Mouse (Mus musculus) intestine, embryonic 14.5 days (tissue): ENCODE data around the gene Podn. TPM values are rescaled to one million over a fixed set of nuclear protein-coding genes. Genes with fewer than 3 reads are reported as not detected.
"Not testable (repeated sequence)": the region's sequence is repeated elsewhere in the genome, so short reads cannot be mapped to it uniquely, and the experiment has no call there.

Source experiments
- ATAC-seq: fragments of 200-750 bp; cut with Nextera tagmentation; replicated peaks from 2 replicates; pipeline ENCODE4 v1.8.0; 2017; ENCODE audit warnings: low read depth, moderate number of reproducible peaks, moderate TSS enrichment, moderate library complexity; ENCODE audit not compliant: low FRiP score, low TSS enrichment
- DNase-seq: peaks from one replicate; pipeline ENCODE4 v3.0.0-alpha.2; 2018; ENCODE audit warnings: low spot score
- H3K27ac ChIP-seq: fragments of 300-500 bp; sonication (generic); 2 replicates; pipeline ENCODE4 v1.5.1; 2014; ENCODE audit warnings: low read depth, mild to moderate bottlenecking, control low read depth
- H3K27me3 ChIP-seq: fragments of 300-500 bp; sonication (generic); replicated peaks from 2 replicates; pipeline ENCODE4 v1.6.1; 2014; ENCODE audit warnings: low read length, control low read depth; ENCODE audit not compliant: control insufficient read depth, insufficient read depth
- H3K36me3 ChIP-seq: fragments of 300-500 bp; sonication (generic); 2 replicates; pipeline ENCODE4 v1.6.1; 2014; ENCODE audit warnings: low read length, control low read depth; ENCODE audit not compliant: control insufficient read depth, insufficient read depth
- H3K4me1 ChIP-seq: fragments of 300-500 bp; sonication (generic); replicated peaks from 2 replicates; pipeline ENCODE4 v1.6.1; 2014; ENCODE audit warnings: low read length, control low read depth, mixed read lengths; ENCODE audit not compliant: control insufficient read depth, insufficient read depth
- H3K4me2 ChIP-seq: fragments of 300-500 bp; sonication (generic); 2 replicates; pipeline ENCODE4 v1.6.1; 2014; ENCODE audit warnings: low read length
- H3K4me3 ChIP-seq: fragments of 300-500 bp; sonication (generic); 2 replicates; pipeline ENCODE4 v1.5.1; 2014; ENCODE audit warnings: low read depth, low read length, control low read depth, mixed read lengths
- H3K9ac ChIP-seq: fragments of 300-500 bp; sonication (generic); 2 replicates; pipeline ENCODE4 v1.6.1; 2014; ENCODE audit warnings: mild to moderate bottlenecking, low read length
- H3K9me3 ChIP-seq: fragments of 300-500 bp; sonication (generic); 2 replicates; pipeline ENCODE4 v1.6.1; 2016; ENCODE audit warnings: low read length, control low read depth; ENCODE audit not compliant: control insufficient read depth
- WGBS: fragments of 180-500 bp; shearing (Covaris S2); extraction: QIAGEN DNeasy Blood & Tissue Kit; methylation state at CpG from one replicate; pipeline ENCODE4 v1.1.7; 2014; 5-methylcytosine and 5-hydroxymethylcytosine counted together
- polyA plus RNA-seq: library from polyadenylated mRNA; unstranded; fragments of >200 nt; fragmentation: Nextera tagmentation; extraction: Ambion mirVana; gene quantifications from 2 replicates; pipeline ENCODE4 v1.2.1, GENCODE M21; 2014

Gene Podn
- 1.2 and 2.4 TPM in 2 replicates for polyA plus RNA-seq

DNA sequence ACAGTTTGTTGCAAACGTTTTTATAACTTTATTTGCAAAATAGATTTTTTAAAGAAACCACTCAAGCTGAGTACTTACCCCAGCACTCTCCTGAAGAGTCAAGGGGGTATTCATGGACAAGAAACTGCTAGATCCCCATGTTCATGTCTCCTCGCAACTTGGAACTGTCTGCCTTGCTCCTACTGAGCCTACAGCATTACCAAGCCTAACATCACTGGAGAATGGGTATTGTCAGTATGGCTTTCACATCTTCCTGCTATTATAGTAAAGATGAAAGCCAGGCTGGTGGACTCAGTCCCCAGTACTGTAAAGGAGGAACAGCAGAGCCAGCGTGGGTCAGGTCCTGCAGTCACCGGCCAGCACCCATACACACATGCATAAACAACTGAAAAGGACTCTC lies at the start of gene Podn:
Gene Podn (minus strand): TSS at position 101 of the 400 bp plus-strand sequence.
- Histone ChIP-seq H3K9me3 (no peaks in the 10 kb centered on the region), H3K4me3 (no peak within 1 kb of the TSS), H3K9ac (no peak within 1 kb of the TSS), H3K4me2 (no peak within 1 kb of the TSS), H3K27me3 (no peaks in the 10 kb centered on the region), H3K27ac (no peak within 1 kb of the TSS), H3K4me1 (no peaks in the 10 kb centered on the region), H3K36me3 (peaks cover 6% of the 10 kb centered on the region; the same call in 1 of the 2 replicates)
- ATAC-seq (no peak), DNase-seq (no peak)
- WGBS: 82% methylated on average over 4 of the region's 4 CpGs

DNA sequence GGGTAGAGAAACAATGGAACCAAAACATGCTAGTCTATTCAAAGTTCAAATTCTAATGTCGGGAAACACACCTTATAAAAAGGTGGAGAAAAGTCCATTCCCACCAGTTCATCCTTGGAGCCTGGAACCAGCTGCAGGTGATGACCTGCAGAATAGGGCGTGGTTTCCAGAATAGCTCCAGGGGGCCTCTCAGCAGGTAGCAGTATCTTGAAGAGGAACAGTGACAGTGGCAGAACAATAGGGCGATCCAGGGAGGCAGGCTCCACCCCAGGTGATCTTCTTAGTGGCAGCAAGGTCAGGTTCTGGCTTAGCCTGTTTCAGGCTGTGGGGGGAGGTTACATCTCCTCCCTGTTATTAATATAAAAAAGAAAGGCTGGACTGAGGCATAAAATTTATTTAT lies 49.3 kb upstream of the Podn start:
- not testable (repeated sequence) for H3K36me3 ChIP-seq, H3K27ac ChIP-seq, H3K27me3 ChIP-seq, H3K4me1 ChIP-seq, H3K9ac ChIP-seq, H3K4me3 ChIP-seq, ATAC-seq, H3K9me3 ChIP-seq, H3K4me2 ChIP-seq, DNase-seq
- 43% methylated on average over 3 of the region's 3 CpGs for WGBS

DNA sequence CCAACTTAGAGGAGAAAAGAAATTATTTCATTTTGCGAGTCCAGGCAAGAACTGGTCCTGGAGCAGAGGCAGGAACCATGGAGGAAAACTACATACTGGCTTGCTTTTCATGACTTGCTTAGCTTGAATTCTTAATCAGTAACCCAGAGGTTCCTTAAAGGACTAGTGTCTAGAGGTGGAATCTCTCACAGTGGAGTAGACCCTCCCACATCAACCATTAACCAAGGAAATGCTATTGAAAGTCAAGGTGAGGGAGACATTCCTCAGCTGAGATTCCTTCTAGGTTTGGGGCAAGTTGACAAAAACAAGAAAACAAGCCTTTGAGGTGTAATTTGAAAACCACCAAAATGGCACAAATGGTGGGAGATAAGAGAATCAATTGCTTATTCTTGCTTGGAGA lies 48.6 kb upstream of the Podn start, which contains the start of gene Scp2:
Gene Scp2 (minus strand): TSS at position 119 of the 400 bp plus-strand sequence.
- no peaks in the 10 kb centered on the region for H3K36me3 ChIP-seq
- H3K27ac ChIP-seq: no peak within 1 kb of the TSS
- DNase-seq (no peak), ATAC-seq (no peak)
- no peaks in the 10 kb centered on the region for H3K27me3 ChIP-seq
- H3K9me3 ChIP-seq: peaks cover 3% of the 10 kb centered on the region; the same call in 1 of the 2 replicates
- H3K4me3 ChIP-seq: no peak within 1 kb of the TSS
- no peaks in the 10 kb centered on the region for H3K4me1 ChIP-seq
- 72% methylated on average over 1 of the region's 1 CpGs for WGBS
- H3K9ac ChIP-seq: no peak within 1 kb of the TSS
- no peak within 1 kb of the TSS for H3K4me2 ChIP-seq

DNA sequence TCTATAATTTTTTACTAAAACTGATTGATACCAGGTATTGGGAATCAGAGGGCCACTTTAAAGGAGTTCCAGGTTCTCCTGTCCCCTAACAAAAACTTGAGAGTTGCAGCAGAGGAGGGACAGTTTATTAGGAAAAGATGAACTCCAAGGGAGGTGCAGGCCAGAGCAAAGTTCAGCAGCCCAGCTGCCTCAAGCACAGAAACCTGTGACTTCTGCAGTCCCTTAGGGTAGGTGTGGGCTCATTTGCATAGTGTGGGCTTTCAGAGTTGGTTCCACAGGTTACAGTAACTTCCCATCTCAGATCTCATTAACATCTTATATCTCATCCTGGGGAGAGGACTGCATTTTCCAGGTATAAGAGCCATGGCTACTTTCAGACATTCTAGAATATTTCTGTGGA lies 47.5 kb upstream of the Podn start:
- Histone ChIP-seq H3K4me1 (no peaks in the 10 kb centered on the region), H3K4me2 (no peak overlapping the region), H3K36me3 (no peaks in the 10 kb centered on the region), H3K4me3 (no peak overlapping the region), H3K9me3 (peaks cover 3% of the 10 kb centered on the region; the same call in 1 of the 2 replicates), H3K9ac (no peak overlapping the region), H3K27ac (no peak overlapping the region), H3K27me3 (no peaks in the 10 kb centered on the region)
- DNase-seq: no peak
- ATAC-seq: no peak

DNA sequence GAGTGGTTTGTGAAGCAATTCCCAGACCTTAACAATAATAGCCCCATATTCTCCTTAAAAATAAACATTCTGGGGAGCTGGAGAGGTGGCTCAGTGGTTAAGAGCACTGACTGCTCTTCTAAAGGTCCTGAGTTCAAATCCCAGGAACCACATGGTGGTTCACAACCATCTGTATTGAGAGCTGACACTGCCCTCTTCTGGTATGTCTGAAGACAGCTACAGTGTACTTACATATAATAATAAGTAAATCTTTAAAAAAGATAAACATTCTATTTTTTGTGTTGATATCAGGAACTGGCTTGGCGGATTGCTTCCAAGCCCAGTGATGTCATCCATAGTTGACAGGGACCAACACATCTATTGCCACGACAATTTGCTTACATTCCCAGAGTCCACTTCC lies 46.9 kb upstream of the Podn start:
- H3K4me2 ChIP-seq, H3K9ac ChIP-seq, H3K9me3 ChIP-seq, H3K27ac ChIP-seq, ATAC-seq, H3K4me3 ChIP-seq, DNase-seq, H3K27me3 ChIP-seq, H3K4me1 ChIP-seq, H3K36me3 ChIP-seq: not testable (repeated sequence)
- WGBS: 74% methylated on average over 2 of the region's 2 CpGs

DNA sequence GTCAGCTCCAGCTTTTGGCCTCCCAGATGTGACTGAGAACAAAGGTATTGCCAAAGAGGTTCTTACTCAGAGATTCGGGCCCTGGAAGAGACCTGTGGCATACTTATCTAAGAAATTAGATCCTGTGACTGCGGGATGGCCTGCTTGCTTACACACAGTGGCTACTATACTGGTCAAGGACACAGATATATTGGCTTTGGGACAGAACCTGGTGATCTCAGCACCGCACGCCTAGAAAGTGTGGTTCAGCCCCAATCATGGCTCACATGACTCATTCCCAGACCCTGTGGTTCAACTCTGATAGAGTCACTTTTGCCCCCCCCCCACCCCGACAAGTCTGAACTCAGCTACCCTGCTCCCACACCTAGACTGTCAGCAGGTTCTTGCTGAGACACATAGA lies 40.7 kb upstream of the Podn start:
- 84% methylated on average over 5 of the region's 5 CpGs for WGBS
- DNase-seq (no peak), ATAC-seq (no peak)
- Histone ChIP-seq H3K27me3 (no peaks in the 10 kb centered on the region), H3K4me1 (no peaks in the 10 kb centered on the region), H3K36me3 (no peaks in the 10 kb centered on the region), H3K27ac (no peak overlapping the region), H3K9me3 (no peaks in the 10 kb centered on the region), H3K4me2 (no peak overlapping the region), H3K4me3 (no peak overlapping the region), H3K9ac (no peak overlapping the region)

DNA sequence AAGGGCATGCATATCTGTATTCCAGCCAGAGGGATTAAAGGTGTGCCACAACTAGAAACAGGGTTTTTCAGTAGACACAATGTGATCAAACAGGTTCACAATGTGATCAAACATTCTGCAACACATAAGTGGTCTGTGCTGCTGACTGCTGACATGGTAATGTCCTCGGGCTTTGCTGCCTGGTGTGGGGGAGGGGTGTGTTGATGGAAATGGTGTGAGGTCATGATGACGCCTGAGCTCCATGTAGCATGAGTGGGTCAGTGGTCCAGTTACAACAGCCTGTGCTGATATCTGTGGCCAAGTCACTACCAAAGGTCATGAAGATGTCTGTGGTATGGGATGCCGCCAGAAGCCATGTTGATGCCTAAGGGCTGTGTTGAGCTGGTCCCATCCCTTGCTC lies 34.2 kb upstream of the Podn start:
- H3K4me2 ChIP-seq: no peak overlapping the region
- ATAC-seq (no peak), DNase-seq (no peak)
- no peak overlapping the region for H3K4me3 ChIP-seq
- H3K4me1 ChIP-seq: no peaks in the 10 kb centered on the region
- no peak overlapping the region for H3K9ac ChIP-seq
- no peaks in the 10 kb centered on the region for H3K27me3 ChIP-seq
- no peaks in the 10 kb centered on the region for H3K36me3 ChIP-seq
- no peak overlapping the region for H3K27ac ChIP-seq
- no peaks in the 10 kb centered on the region for H3K9me3 ChIP-seq
- 85% methylated on average over 3 of the region's 3 CpGs for WGBS

DNA sequence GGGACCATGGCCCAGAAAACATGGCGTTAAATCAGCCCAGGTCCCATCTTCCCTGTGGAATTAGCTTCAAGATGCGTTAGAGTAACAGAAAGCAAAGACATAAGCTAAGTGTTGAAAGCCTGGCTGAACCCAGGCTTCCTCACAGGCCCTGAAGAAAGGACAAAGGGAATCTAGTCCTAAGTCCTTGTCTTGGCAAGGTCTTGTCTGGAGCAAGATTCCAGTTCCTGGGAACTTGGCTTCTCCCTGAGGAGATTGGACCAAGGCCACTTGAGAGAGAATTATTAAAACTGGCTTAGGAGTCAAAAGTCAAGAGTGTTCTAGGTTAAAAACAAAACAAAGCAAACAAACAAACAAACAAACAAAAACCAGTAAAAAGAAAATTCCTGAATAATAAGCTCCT lies 32.1 kb upstream of the Podn start:
- H3K4me2 ChIP-seq: no peak overlapping the region
- DNase-seq (no peak), ATAC-seq (no peak)
- H3K36me3 ChIP-seq: no peaks in the 10 kb centered on the region
- H3K4me1 ChIP-seq: no peaks in the 10 kb centered on the region
- H3K4me3 ChIP-seq: no peak overlapping the region
- WGBS: 90% methylated on average over 2 of the region's 2 CpGs
- H3K27ac ChIP-seq: no peak overlapping the region
- no peaks in the 10 kb centered on the region for H3K9me3 ChIP-seq
- no peak overlapping the region for H3K9ac ChIP-seq
- H3K27me3 ChIP-seq: no peaks in the 10 kb centered on the region

DNA sequence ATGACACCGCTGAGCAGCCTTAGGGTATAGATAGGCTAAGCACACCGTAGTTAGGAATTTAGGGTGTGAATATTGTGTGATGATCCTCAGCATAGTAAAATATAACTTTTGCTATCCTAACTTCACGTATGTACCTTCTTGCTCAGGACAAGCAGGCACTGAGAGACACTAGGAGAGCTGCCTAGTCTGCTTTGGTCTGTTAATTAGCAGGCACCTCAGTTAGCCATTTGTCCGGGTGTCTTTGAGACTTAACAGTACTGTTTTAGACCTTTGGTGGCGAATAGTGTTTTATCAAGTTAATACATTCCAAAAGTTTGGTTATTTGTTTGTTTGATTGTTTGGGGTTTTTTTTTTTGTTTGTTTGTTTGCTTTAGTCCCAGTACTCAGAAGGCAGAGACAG lies 31.3 kb upstream of the Podn start:
- Histone ChIP-seq H3K27me3 (no peaks in the 10 kb centered on the region), H3K4me2 (no peak overlapping the region), H3K36me3 (no peaks in the 10 kb centered on the region), H3K4me1 (no peaks in the 10 kb centered on the region), H3K9me3 (no peaks in the 10 kb centered on the region), H3K27ac (no peak overlapping the region), H3K9ac (no peak overlapping the region), H3K4me3 (no peak overlapping the region)
- no peak for DNase-seq
- 88% methylated on average over 5 of the region's 5 CpGs for WGBS
- ATAC-seq: no peak
